Mouse (Mus musculus) CH12.LX (cell line): ENCODE measurements around the gene Zbtb24.

ENCODE experiments used
- BHLHE40 ChIP-seq: IDR thresholded peaks from 2 replicates; pipeline ENCODE4 v1.6.1; 2011; ENCODE audit warnings: mild to moderate bottlenecking, low read depth, low read length, improper control_type of control experiment
- CTCF ChIP-seq, 2 experiments: IDR thresholded peaks in 1 of 2; conservative IDR thresholded peaks in 1 of 2; 2 replicates each; pipeline ENCODE4 v1.5.1; 2011 to 2012; ENCODE audit warnings: low read depth in 2 of 2, low read length in 2 of 2, improper control_type of control experiment in 1 of 2, inconsistent platforms in 1 of 2, mild to moderate bottlenecking in 1 of 2, moderate library complexity in 1 of 2
- ELF1 ChIP-seq: IDR thresholded peaks from 2 replicates; pipeline ENCODE4 v1.6.1; 2014; ENCODE audit warnings: low read depth, mild to moderate bottlenecking, inconsistent platforms, low read length, improper control_type of control experiment
- EP300 ChIP-seq: IDR thresholded peaks from 2 replicates; pipeline ENCODE4 v1.6.1; 2011; ENCODE audit warnings: low read length, improper control_type of control experiment
- JUN ChIP-seq: IDR thresholded peaks from 2 replicates; pipeline ENCODE4 v1.6.1; 2011; ENCODE audit warnings: low read depth, mild to moderate bottlenecking, low read length, improper control_type of control experiment, moderate library complexity; ENCODE audit not compliant: insufficient read depth
- JUND ChIP-seq: conservative IDR thresholded peaks from 2 replicates; pipeline ENCODE4 v1.6.1; 2011; ENCODE audit warnings: low read depth, low read length, improper control_type of control experiment
- MAX ChIP-seq: IDR thresholded peaks from 2 replicates; pipeline ENCODE4 v1.6.1; 2011; ENCODE audit warnings: low read length, improper control_type of control experiment
- POLR2A ChIP-seq: IDR thresholded peaks from 2 replicates; pipeline ENCODE4 v1.6.1; 2011; ENCODE audit warnings: low read depth, mild to moderate bottlenecking, improper control_type of control experiment, low read length
- TCF12 ChIP-seq: IDR thresholded peaks from 2 replicates; pipeline ENCODE4 v1.6.1; 2014; ENCODE audit warnings: low read depth, mild to moderate bottlenecking, inconsistent platforms, low read length, improper control_type of control experiment
- UBTF ChIP-seq: IDR thresholded peaks from 2 replicates; pipeline ENCODE4 v1.6.1; 2012; ENCODE audit warnings: low read depth, mild to moderate bottlenecking, inconsistent platforms, low read length, improper control_type of control experiment, moderate library complexity
- USF2 ChIP-seq: conservative IDR thresholded peaks from 2 replicates; pipeline ENCODE4 v1.6.1; 2011; ENCODE audit warnings: low read depth, low read length, improper control_type of control experiment
- ZKSCAN1 ChIP-seq: IDR thresholded peaks from 2 replicates; pipeline ENCODE4 v1.6.1; 2012; ENCODE audit warnings: low read depth, inconsistent platforms, low read length, improper control_type of control experiment, borderline replicate concordance

DNA sequence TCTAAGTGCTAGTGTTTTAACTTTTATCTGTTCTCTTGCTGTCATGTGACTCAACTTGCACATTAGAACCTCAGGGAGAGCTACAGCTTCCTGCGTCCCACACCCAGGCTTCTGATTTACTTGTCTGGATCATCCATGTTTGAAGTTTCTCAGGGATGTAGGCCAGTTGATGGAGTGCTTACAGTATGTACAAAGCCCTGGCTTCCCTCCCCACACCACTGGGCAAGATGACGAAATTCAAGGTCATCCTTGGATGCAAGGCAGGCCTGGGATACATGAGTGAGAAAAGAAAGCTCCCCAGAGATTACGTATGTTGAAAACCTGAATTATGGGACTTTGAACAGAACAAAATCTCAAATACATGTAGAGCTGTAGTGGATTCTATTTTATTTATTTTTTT is 2.6 kb downstream of the Zbtb24 start:
- TF ChIP-seq JUN (no peak), CTCF (conservative IDR thresholded peaks at IDR 0.05 in 1 of 2, IDR thresholded peaks at IDR 0.05 in 1 of 2; ENCODE audit: low read depth in 2 of 2, low read length in 2 of 2) (no peak), TCF12 (no peak), EP300 (no peak), MAX (no peak), JUND (no peak), UBTF (no peak), ELF1 (no peak), USF2 (no peak), ZKSCAN1 (no peak), BHLHE40 (no peak), POLR2A (no peak)
